Mouse (Mus musculus) kidney, adult 2 months (tissue): ENCODE results near the gene Zfp334.

ENCODE experiments used
- CTCF ChIP-seq: fragments of 200-500 bp; conservative IDR thresholded peaks from 2 replicates; pipeline ENCODE4 v1.5.1; 2011; ENCODE audit warnings: low read depth, mild to moderate bottlenecking, control low read depth, low read length, moderate library complexity, mixed read lengths; ENCODE audit not compliant: insufficient read depth, insufficient read length
- POLR2A ChIP-seq: fragments of 200-500 bp; IDR thresholded peaks from one replicate; pipeline ENCODE4 v1.6.1; 2011; ENCODE audit warnings: low read depth, low read length, control low read depth

GRCm38 (mm10) chr2:165349466-165349865 is 38.6 kb downstream of the Zfp334 start:
- no peak; the same call in 1 of the 2 replicates for TF ChIP-seq CTCF
- TF ChIP-seq POLR2A, result no peak
